Mouse (Mus musculus) stomach, embryonic 15.5 days (tissue): ENCODE data around the gene Dusp28. TPM values are rescaled to one million over a fixed set of nuclear protein-coding genes. Genes with fewer than 3 reads are reported as not detected.

Source experiments
- ATAC-seq: fragments of 200-750 bp; cut with Nextera tagmentation; 2 replicates; pipeline ENCODE4 v1.8.0; 2017; ENCODE audit warnings: low read depth, moderate number of reproducible peaks, moderate TSS enrichment; ENCODE audit not compliant: insufficient read depth, low FRiP score
- H3K27ac ChIP-seq: fragments of 300-500 bp; sonication (generic); 2 replicates; pipeline ENCODE4 v1.5.1; 2015; ENCODE audit warnings: mild to moderate bottlenecking, inconsistent platforms
- H3K27me3 ChIP-seq: fragments of 300-500 bp; sonication (generic); replicated peaks from 2 replicates; pipeline ENCODE4 v1.6.1; 2015; ENCODE audit warnings: inconsistent platforms
- H3K36me3 ChIP-seq: fragments of 300-500 bp; sonication (generic); 2 replicates; pipeline ENCODE4 v1.6.1; 2015; ENCODE audit warnings: inconsistent platforms
- H3K4me1 ChIP-seq: fragments of 300-500 bp; sonication (generic); 2 replicates; pipeline ENCODE4 v1.6.1; 2015; ENCODE audit warnings: inconsistent platforms
- H3K4me2 ChIP-seq: fragments of 300-500 bp; sonication (generic); 2 replicates; pipeline ENCODE4 v1.6.1; 2015; ENCODE audit warnings: mild to moderate bottlenecking, inconsistent platforms
- H3K4me3 ChIP-seq: fragments of 300-500 bp; sonication (generic); replicated peaks from 2 replicates; pipeline ENCODE4 v1.5.1; 2015; ENCODE audit warnings: inconsistent platforms
- H3K9ac ChIP-seq: fragments of 300-500 bp; sonication (generic); 2 replicates; pipeline ENCODE4 v1.6.1; 2015; ENCODE audit warnings: inconsistent platforms
- H3K9me3 ChIP-seq: fragments of 300-500 bp; sonication (generic); 2 replicates; pipeline ENCODE4 v1.6.1; 2016; ENCODE audit warnings: inconsistent platforms
- WGBS: fragments of 180-500 bp; shearing (Covaris S2); methylation state at CpG from one replicate; pipeline ENCODE4 v1.1.7; 2015; 5-methylcytosine and 5-hydroxymethylcytosine counted together
- polyA plus RNA-seq: library from polyadenylated mRNA; unstranded; fragments of >200 nt; fragmentation: Nextera tagmentation; extraction: Ambion mirVana; gene quantifications from 2 replicates; pipeline ENCODE4 v1.2.1, GENCODE M21; 2015

Dusp28 gene
- 12.8 and 15.9 TPM in 2 replicates for polyA plus RNA-seq

- H3K4me1 ChIP-seq: peaks cover 32% of the 10 kb centered on the region
- WGBS: 1% methylated on average over 79 of the region's 81 CpGs
Measured at GRCm38 (mm10) chr1:92906779-92907631, at the start of gene Dusp28. Dusp28 (plus strand) TSS chr1:92906981.

GRCm38 (mm10) chr1:92861503-92861902 is 45.3 kb upstream of the Dusp28 start:
- no peak overlapping the region for H3K4me2 ChIP-seq
- peaks cover 19% of the 10 kb centered on the region for H3K36me3 ChIP-seq
- H3K4me1 ChIP-seq: no peaks in the 10 kb centered on the region
- H3K27me3 ChIP-seq: no peaks in the 10 kb centered on the region
- H3K4me3 ChIP-seq: no peak overlapping the region
- no peak overlapping the region for H3K9ac ChIP-seq
- no peak overlapping the region for H3K27ac ChIP-seq
- ATAC-seq: no peak
- 74% methylated on average over 6 of the region's 6 CpGs for WGBS
- H3K9me3 ChIP-seq: no peaks in the 10 kb centered on the region

More at GRCm38 (mm10) chr1:92906779-92907631, at the start of gene Dusp28:
- Histone ChIP-seq H3K9me3 (no peaks in the 10 kb centered on the region), H3K36me3 (no peaks in the 10 kb centered on the region), H3K4me3 (peak within 1 kb of the TSS; percentile 80), H3K27ac (peak within 1 kb of the TSS; percentile 94), H3K9ac (peak within 1 kb of the TSS; percentile 51), H3K4me2 (peak within 1 kb of the TSS; percentile 89), H3K27me3 (no peaks in the 10 kb centered on the region)
- ATAC-seq: peak; percentile 90

- H3K36me3 ChIP-seq: peaks cover 12% of the 10 kb centered on the region; the same call in 1 of the 2 replicates
- no peak overlapping the region for H3K4me2 ChIP-seq
- H3K4me3 ChIP-seq: no peak overlapping the region
- WGBS: 83% methylated on average over 4 of the region's 4 CpGs
- no peak overlapping the region for H3K9ac ChIP-seq
- no peaks in the 10 kb centered on the region for H3K4me1 ChIP-seq
- no peak overlapping the region for H3K27ac ChIP-seq
- H3K27me3 ChIP-seq: no peaks in the 10 kb centered on the region
- no peaks in the 10 kb centered on the region for H3K9me3 ChIP-seq
- ATAC-seq: no peak
Measured at GRCm38 (mm10) chr1:92863268-92863667, 43.5 kb upstream of the Dusp28 start.

GRCm38 (mm10) chr1:92866170-92866569 is 40.6 kb upstream of the Dusp28 start:
- Histone ChIP-seq H3K4me3 (no peak overlapping the region), H3K9me3 (no peaks in the 10 kb centered on the region), H3K27me3 (no peaks in the 10 kb centered on the region), H3K36me3 (no peaks in the 10 kb centered on the region), H3K4me2 (no peak overlapping the region), H3K27ac (no peak overlapping the region), H3K4me1 (no peaks in the 10 kb centered on the region), H3K9ac (no peak overlapping the region)
- ATAC-seq: no peak
- WGBS: 64% methylated on average over 2 of the region's 2 CpGs

GRCm38 (mm10) chr1:92869985-92870384 is 36.8 kb upstream of the Dusp28 start:
- WGBS: 78% methylated on average over 2 of the region's 2 CpGs
- ATAC-seq: no peak
- no peak overlapping the region for H3K9ac ChIP-seq

GRCm38 (mm10) chr1:92872666-92873065 is 34.1 kb upstream of the Dusp28 start:
- Histone ChIP-seq H3K9ac (no peak overlapping the region), H3K4me2 (no peak overlapping the region), H3K27me3 (no peaks in the 10 kb centered on the region), H3K4me3 (no peak overlapping the region), H3K27ac (no peak overlapping the region), H3K36me3 (no peaks in the 10 kb centered on the region), H3K9me3 (no peaks in the 10 kb centered on the region), H3K4me1 (no peaks in the 10 kb centered on the region)
- WGBS: 75% methylated on average over 7 of the region's 7 CpGs
- no peak for ATAC-seq

More at GRCm38 (mm10) chr1:92869985-92870384, 36.8 kb upstream of the Dusp28 start:
- Histone ChIP-seq H3K4me2 (no peak overlapping the region), H3K4me3 (no peak overlapping the region), H3K27ac (no peak overlapping the region), H3K4me1 (no peaks in the 10 kb centered on the region), H3K9me3 (no peaks in the 10 kb centered on the region), H3K27me3 (no peaks in the 10 kb centered on the region), H3K36me3 (no peaks in the 10 kb centered on the region)

- no peak for ATAC-seq
- H3K9ac ChIP-seq: no peak overlapping the region
- H3K4me1 ChIP-seq: no peaks in the 10 kb centered on the region
- H3K36me3 ChIP-seq: no peaks in the 10 kb centered on the region
- no peak overlapping the region for H3K4me2 ChIP-seq
- H3K27me3 ChIP-seq: no peaks in the 10 kb centered on the region
- no peak overlapping the region for H3K27ac ChIP-seq
- H3K9me3 ChIP-seq: no peaks in the 10 kb centered on the region
- H3K4me3 ChIP-seq: no peak overlapping the region
- 77% methylated on average over 3 of the region's 3 CpGs for WGBS
Measured at GRCm38 (mm10) chr1:92874011-92874410, 32.8 kb upstream of the Dusp28 start.

GRCm38 (mm10) chr1:92875360-92876111 is 31.2 kb upstream of the Dusp28 start:
- H3K27me3 ChIP-seq: no peaks in the 10 kb centered on the region
- H3K9me3 ChIP-seq: no peaks in the 10 kb centered on the region
- 79% methylated on average over 8 of the region's 8 CpGs for WGBS
- no peaks in the 10 kb centered on the region for H3K4me1 ChIP-seq
- H3K4me2 ChIP-seq: no peak overlapping the region
- H3K36me3 ChIP-seq: no peaks in the 10 kb centered on the region
- no peak overlapping the region for H3K4me3 ChIP-seq
- no peak overlapping the region for H3K9ac ChIP-seq
- ATAC-seq: no peak
- no peak overlapping the region for H3K27ac ChIP-seq

- no peak for ATAC-seq
- Histone ChIP-seq H3K27ac (no peak overlapping the region), H3K9ac (no peak overlapping the region), H3K27me3 (no peaks in the 10 kb centered on the region), H3K4me1 (no peaks in the 10 kb centered on the region), H3K36me3 (no peaks in the 10 kb centered on the region), H3K9me3 (no peaks in the 10 kb centered on the region), H3K4me2 (no peak overlapping the region), H3K4me3 (no peak overlapping the region)
- WGBS: 56% methylated on average over 12 of the region's 12 CpGs
Measured at GRCm38 (mm10) chr1:92877431-92877978, 29.3 kb upstream of the Dusp28 start.

- Histone ChIP-seq H3K27me3 (no peaks in the 10 kb centered on the region), H3K9me3 (no peaks in the 10 kb centered on the region), H3K4me3 (no peak overlapping the region), H3K36me3 (no peaks in the 10 kb centered on the region), H3K4me1 (no peaks in the 10 kb centered on the region), H3K9ac (no peak overlapping the region), H3K4me2 (no peak overlapping the region), H3K27ac (no peak overlapping the region)
- ATAC-seq: no peak
- 82% methylated on average over 13 of the region's 13 CpGs for WGBS
Measured at GRCm38 (mm10) chr1:92878066-92878741, 28.6 kb upstream of the Dusp28 start.

- H3K27ac ChIP-seq: no peak overlapping the region
- H3K9me3 ChIP-seq: no peaks in the 10 kb centered on the region
- H3K4me1 ChIP-seq: no peaks in the 10 kb centered on the region
- H3K4me2 ChIP-seq: no peak overlapping the region
- H3K9ac ChIP-seq: no peak overlapping the region
- no peak overlapping the region for H3K4me3 ChIP-seq
- H3K36me3 ChIP-seq: no peaks in the 10 kb centered on the region
- WGBS: 84% methylated on average over 12 of the region's 12 CpGs
- no peak for ATAC-seq
- H3K27me3 ChIP-seq: no peaks in the 10 kb centered on the region
Measured at GRCm38 (mm10) chr1:92879266-92879665, 27.5 kb upstream of the Dusp28 start.
